Mouse (Mus musculus) heart, postnatal 25 days (tissue): ENCODE results near the gene Notch3. TPM values are rescaled to one million over a fixed set of nuclear protein-coding genes. Genes with fewer than 3 reads are reported as not detected.

Experiments
- DNase-seq: peaks from one replicate; pipeline ENCODE4 v3.0.0; 2022; ENCODE audit warnings: low spot score
- intact Hi-C: fragments of 180-260 bp; cut with DNase I; formaldehyde crosslinking; loops from one replicate; pipeline ENCODE4 v1.15.1; 2025
- total RNA-seq, 2 experiments: library from RNA; stranded (reverse); gene quantifications; 2 replicates each; pipeline ENCODE4 v1.2.3; 2021

The Notch3 gene
- total RNA-seq, 2 experiments from 2014 or later: 23.4 to 31.1 TPM

DNA sequence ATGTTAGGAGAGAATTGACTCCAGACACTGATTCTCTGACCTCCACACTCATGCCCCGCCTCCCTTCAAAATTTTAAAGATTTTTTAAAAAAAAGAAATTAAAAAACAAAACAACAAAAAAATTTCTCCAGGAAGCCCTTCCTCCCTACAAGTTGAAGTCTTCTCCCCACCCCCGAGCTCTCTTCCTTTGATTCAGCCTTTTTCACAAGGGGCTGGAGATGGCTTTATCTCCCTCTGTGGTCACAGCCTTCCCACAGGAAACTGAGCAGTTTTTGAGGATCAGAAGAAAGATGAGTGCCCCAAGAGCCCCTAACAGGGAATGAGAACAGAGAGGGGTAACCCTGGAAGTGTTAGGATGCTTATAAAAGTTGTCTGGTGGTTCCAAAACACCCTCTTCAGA lies 5.8 kb upstream of the Notch3 start:
- no peak for DNase-seq
- intact Hi-C loops: no loop called here

DNA sequence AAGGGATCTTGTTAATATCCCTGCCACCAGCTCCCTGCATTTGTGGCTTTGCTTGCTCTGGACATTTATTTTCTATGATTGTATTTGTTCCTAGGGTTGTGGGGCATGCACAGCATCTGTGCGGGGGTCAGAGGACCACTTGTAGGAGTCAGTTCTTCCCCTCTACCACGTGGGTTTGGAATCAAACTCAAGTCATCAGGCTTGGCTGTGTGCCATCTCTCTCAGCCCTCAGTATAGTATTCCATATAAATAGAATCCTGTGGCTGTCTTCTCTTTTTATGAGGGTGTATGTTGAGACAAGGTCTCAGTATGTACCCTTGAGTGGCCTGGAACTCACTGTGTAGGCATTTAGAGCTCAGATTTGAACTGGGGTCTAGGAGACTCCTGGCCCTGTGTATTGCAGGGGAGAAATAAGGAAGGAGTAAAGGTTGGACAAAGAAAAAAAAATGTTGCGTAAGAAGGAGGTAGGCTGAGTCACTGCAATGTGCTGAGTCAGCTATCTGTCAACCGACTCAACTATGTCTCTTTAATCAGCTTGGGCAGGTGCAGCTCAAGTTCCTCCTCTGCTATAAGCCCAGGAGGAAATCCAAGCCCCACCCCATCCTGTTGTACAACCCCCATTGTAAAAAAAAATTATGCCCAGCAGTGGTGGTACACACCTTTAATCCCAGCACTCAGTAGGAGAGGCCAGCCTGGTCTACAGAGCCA lies 3.0 kb upstream of the Notch3 start:
- intact Hi-C loops: no loop called here
- DNase-seq: no peak

DNA sequence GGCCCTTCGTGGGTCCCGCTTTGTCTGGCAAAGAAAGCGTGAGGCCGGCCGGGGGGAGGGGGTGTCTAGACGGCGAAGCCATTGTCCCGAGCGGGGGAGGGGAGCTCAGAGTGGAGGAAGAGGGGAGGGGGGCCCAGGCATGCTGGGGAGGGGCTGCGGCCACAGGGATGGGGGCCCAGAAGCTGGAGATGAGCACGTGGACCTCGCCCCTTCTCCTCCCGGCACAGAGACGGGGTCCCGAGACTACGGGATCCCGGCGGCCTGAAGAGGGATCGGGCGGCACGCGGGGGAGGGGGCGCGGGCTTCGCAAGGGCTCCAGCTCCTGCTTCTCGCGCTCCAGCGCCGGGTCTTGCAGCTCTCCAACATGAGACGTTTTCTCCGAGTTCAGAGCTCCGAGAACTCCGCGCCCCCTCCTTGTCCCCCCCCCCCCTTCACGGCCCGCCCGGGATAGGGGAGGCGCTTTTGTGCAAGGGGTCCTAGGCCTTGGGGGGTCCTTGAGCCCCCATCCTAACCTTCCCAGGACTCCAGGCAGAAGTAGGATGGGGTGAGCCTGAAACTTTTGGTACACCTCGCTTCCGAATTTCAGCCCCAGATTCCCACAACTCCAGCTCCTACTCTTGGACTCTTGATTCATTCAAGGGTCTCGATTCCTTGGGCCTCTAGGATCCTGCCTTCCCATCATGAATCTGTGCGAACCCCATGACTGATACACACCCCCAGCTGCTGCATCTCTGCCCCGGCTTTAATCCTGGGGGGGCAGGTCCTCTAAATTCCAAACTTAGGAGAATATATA lies 653 bp downstream of the Notch3 start:
- intact Hi-C loops: no loop called here
- no peak for DNase-seq

DNA sequence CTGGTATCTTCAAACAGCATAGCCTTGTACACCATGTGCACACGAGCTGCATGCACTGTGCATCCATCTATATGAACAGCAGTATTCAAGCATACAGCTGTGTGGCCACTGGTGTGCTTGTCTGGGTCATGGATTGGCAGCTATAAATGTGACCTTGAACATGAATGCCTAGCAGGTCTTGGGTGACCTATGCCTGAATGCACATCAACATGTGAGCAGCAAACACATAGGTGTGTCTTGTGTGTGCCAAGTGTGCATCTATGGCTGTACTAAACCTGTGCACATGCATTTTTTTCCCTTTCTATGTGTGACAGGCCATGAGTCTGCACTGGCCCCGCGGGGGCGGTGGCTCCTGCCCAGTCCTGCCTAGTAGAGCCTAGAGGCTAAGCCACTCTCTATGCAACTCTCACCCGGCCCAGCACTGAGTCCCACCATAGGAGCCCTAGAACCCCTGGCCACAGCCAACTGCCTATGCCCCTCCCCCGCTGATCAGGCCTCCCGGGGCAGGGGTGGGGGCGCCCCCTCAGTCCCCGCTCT lies 1.3 kb downstream of the Notch3 start:
- no peak for DNase-seq

DNA sequence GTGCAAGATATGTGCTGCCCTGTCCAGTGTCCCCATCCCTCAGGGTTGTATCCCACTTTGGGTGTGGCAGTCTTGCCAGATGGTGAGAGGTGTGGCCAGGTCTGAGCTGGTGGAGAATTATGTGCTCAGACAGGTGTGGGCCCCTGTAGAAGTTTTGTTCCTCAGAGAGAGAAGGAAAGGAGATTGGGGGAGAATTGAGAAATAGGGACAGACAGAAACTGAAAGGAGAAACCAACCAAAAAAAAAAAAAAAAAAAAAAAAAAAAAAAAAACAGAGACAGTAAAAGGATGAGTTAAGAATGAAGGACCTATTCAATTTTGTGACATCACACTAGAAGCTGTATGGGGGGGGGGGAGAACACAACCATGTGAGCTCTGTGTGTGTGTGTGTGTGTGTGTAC lies 1.9 kb downstream of the Notch3 start:
- intact Hi-C loops: loop anchor here (5.0 kb wide), 1 partner anchor 43 kb away; no protein-coding TSS in a partner anchor
- DNase-seq: no peak

More for the DNA sequence above, 1.3 kb downstream of the Notch3 start:
- intact Hi-C loops: no loop called here

DNA sequence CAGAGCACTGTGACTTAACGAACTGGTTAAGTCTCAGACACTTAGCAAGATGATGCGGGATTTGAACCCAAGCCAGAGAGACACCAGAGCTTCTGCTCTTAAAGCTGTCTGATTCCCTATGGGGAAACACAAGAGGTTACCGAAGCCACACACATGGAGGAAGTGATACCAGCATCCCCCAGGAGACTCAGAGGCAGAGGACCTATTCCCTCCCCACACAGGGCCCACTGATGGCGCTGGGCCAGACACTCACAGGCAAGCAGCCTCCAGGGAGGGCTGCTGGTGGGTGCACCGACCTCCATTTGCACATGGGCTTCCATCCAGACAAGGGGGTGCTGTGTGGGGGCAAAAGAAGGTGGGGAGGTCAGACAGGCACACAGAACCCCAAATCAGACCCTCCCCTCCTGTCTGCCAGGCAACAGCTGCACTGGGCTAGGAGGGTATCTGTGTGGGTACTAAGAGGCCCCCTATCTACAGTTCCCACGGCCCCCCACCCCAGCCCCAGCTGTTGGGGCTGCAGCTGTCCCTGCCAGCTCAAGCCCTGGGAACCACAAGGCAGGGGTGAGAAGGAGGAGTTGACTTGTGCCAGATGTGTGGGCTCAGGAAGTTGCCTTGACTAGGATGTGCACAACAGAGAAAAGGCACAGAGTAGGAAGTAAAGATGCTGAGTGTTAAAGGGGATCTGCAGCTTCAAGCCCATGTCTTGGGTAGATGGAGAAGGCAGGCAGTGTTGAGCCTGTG lies 2.6 kb downstream of the Notch3 start:
- no peak for DNase-seq
- intact Hi-C loops: loop anchor here (5.0 kb wide), 1 partner anchor 43 kb away; no protein-coding TSS in a partner anchor

DNA sequence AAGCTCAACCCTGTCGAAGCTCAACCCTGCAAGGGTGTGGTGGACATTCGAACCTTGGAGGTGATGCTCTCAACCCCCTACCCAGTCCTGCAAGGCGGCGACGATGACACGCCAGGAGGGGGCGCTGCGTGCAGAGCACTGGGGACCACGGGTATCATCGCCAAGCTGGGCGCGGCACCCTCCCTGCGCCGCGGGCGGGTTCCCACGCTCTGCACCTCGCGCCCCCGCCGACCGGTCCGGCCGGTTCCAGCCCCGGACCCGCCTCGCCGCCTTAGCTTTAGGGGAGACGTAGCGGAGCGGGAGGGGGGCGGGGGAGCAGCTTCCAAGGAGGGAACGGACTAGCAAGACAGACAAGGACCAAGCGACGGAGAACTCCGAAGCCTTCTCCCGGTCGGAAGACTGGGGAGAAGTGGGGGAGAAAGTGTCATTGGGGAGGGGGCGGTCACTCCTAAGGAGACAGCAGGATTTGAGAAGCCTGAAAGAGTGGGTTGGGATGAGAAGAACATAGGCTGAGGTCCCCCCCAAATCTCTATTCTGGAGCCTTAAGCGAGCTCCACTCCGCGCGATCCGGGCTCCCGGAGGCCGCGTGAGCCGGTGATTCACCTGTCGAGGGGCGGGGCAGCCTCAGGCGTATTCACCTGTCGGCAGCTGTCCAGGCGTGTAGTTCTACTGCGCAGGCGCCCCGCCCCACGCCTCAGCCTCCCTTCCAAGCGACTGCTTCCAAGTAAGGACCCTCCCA lies 4.4 kb downstream of the Notch3 start:
- intact Hi-C loops: loop anchor here (5.0 kb wide), 1 partner anchor 45 kb away; no protein-coding TSS in a partner anchor

DNA sequence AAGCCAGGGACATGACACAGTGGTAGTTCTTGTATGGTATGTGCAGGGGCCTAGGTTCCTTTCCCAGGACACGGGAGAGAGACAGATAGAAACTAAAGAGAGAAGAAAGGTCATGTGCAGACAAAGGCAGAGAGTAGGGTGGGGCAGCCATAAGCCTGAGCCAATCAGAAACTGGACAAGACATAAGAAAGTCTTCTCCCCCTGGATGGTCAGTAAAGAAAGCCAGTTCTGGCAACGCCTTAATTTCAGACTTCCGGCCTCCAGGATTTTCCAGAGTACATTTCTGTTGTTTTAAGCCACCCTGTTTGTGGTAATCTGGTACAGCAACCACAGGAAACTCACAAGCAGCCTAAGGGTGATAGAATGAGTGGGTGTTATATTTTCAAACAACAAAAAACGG lies 5.8 kb downstream of the Notch3 start:
- DNase-seq: no peak

More for the DNA sequence above, 4.4 kb downstream of the Notch3 start:
- peak; percentile 39 for DNase-seq

DNA sequence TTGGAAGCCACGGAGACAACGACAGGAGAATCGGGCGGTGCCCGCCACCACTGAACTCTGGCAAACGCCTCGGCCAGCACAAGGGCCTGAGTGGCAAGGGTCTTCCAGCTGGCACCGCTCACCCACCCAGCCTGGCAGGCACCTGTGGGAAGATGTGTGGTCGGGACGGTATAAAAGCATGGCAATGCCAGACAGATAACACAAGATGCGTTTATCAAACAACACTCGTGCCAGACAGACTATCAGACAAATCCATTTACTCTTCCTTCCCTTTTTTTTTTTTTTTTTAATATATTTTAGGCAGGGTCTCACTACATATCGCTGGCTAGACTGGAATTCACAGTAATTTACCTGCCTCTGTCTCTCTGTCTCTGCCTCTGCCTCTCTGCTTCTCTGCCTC lies 7.8 kb downstream of the Notch3 start:
- DNase-seq: no peak
- intact Hi-C loops: no loop called here

More for the DNA sequence above, 5.8 kb downstream of the Notch3 start:
- intact Hi-C loops: loop anchor here (5.0 kb wide), 1 partner anchor 46 kb away; no protein-coding TSS in a partner anchor

DNA sequence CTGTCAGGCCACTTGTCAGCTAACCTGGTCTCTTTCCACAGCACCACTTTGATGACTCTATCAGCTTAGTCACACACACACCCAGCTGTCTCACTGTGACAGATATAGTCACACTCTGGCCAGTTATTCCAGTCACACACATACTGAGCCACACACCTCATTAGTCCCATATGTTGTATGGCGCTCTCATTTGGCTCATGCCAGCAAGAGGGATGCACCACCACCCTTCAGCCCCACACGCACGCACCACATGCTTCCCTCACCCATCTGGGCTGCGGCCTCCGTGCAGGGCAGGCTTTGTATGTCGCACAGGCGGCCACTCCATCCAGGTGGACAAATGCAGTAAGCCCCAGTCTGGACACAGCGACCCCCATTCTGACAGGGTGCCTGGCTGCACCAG lies 19.9 kb downstream of the Notch3 start:
- intact Hi-C loops: no loop called here
- DNase-seq: no peak

DNA sequence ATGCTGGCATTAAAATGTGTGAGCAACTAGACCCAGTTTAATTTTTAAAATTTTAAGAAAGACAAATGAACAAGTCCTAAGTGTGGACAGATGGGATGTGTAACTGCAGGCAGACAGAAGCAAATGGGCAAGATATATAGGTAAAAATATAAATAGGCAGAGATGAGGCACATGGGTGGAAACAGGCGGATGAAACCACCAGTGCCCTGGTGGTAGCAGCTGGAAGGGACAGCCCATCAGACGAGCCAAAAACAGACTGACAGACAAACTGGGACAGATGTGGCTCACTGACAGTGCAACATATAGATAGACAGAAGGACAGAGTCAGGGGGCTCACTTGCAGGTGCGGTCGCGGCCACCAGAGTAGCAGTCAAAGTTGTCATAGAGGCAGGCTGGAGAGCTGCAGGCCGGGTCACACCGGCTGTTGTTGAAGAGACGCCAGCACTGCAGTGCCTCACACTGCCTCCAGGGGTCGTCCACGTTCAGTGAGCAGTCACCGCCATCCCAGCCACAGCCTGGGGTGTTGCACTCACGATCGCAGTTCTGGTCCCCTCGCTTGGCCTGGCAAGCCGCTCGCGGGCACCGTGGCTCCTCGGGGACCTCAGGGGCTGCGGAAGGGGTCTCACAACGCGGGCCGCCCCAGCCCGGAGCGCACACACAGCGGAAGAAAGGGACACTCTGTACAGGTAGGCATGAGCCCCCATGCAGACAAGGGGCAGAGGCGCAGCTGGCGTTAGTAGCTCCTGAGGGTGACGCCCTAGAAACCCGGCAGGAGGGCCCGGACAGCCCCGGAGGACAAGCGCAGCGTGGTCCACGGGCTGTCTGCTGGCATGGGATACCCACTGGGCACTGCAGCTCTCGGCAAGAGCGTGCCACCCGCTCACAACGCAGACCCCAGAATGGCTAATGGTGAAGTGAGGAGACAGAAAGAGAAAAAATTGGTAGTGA lies 23.5 kb downstream of the Notch3 start:
- intact Hi-C loops: loop anchor here (5.0 kb wide), 2 partner anchors 66 to 349 kb away; no protein-coding TSS in a partner anchor
- peak; percentile 68 for DNase-seq

DNA sequence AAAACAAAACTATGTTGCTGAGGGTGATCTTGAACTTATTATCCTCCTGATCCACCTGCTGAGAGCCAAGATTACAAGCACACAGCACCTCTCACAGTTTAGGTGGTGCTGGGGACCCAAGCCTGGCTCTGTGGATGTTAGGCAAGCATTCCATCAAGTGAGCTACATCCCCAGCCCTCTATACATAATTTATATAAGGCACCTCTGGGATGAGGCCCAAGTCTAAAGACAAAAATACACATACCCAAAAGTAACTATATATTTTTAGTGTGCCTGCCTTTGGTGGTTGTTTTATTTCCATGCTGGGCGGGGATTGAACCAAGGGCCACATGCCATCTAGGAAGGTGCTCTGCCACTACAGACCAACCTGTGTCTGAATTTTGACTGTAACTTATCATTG lies 24.4 kb downstream of the Notch3 start:
- no peak for DNase-seq
- intact Hi-C loops: loop anchor here (5.0 kb wide), 2 partner anchors 65 to 350 kb away; no protein-coding TSS in a partner anchor

DNA sequence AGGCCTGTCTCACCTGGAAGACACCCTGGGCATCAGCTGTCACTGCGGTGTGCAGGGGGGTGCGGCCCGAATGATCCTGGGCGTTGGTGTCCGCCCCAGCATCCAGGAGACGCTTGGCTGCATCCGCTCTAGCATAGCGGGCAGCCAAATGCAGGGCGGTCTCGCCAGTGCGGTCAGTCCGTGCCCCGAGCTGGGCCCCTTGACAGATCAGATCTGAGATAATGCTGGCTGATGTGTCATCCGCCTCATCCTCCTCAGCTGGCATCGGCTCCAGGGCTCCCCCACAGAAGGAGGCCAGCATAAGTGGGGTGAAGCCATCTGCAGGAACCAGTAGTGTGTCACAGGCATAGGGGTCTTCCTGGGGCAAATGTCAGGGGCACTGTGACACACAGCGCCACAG lies 33.3 kb downstream of the Notch3 start:
- intact Hi-C loops: no loop called here
- no peak for DNase-seq

DNA sequence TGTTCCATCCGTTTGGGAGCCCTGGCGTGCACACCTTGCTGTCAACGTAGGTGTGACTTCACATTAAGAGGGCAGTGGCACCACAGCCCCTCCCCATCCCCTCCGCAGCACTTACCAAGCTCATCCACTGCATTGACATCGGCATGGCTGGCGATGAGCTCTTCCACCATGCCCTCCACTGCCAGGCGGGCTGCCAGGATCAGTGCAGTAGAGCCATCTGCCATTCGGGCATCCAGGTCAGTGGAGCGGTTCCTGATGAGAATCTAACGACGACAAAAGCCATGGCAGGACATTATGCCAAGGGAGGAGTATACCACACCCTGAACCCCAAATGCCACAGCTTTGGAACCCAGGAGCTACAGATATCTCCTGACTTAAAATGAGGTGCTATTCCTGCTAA lies 34.6 kb downstream of the Notch3 start:
- DNase-seq: no peak
- intact Hi-C loops: no loop called here

DNA sequence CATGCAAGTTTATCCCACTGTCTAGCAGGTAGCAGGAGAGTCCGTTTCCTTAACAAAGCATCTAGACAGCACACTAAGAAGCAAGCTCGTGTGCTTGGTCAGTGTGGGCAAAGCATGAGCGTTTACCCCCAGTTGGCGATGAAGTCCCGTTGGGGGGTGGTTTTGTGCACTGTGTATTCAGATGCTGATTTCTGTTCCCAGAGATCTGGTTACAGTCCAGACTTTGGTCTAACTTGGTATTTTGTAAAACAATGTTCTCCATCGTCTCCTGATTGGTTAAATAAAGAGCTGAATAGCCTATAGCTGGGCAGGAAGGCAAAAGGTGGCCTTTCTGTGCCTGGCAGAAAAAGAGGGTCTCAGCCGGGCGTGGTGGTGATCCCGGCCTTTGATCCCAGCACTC lies 36.1 kb downstream of the Notch3 start:
- DNase-seq: no peak
- intact Hi-C loops: no loop called here

DNA sequence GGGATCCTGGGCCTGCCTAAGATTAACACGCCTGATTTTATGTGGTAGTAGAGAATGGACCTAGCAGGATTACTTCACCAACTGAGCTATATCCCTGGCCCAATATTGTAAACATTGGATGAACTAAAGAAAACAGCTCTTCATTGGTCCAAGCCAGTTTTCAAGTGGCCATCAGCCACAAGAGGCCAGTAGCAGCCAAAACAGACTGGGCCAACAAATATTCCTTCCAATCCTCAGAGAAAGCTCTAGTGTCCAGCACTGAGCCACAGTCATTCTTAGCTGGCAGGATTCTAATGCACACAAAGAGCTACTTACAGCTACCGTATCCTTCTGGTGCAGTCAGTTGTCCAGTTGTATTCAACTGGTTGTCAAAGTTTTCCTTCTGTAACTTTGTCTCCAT lies 39.5 kb downstream of the Notch3 start:
- DNase-seq: no peak
- intact Hi-C loops: loop anchor here (5.0 kb wide), 1 partner anchor 50 kb away; no protein-coding TSS in a partner anchor

DNA sequence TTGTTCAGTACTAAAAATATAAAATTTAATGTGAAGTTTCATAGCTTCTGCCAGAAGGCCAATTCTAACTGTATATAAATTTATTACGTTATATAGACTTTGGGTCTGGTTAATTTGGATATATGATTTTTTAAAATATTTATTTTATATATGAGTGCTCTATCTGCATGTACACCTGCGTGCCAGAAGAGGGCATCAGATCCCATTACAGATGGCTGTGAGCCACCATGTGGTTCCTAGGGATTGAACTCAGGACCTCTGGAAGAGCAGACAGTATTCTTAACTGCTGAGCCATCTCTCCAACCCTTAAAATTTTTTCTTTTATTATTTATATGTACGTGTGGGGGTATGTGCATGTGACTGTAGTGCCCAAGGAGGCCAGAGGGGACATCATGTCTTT lies 41.2 kb downstream of the Notch3 start:
- no peak for DNase-seq
- intact Hi-C loops: loop anchor here (5.0 kb wide), 1 partner anchor 48 kb away; no protein-coding TSS in a partner anchor

DNA sequence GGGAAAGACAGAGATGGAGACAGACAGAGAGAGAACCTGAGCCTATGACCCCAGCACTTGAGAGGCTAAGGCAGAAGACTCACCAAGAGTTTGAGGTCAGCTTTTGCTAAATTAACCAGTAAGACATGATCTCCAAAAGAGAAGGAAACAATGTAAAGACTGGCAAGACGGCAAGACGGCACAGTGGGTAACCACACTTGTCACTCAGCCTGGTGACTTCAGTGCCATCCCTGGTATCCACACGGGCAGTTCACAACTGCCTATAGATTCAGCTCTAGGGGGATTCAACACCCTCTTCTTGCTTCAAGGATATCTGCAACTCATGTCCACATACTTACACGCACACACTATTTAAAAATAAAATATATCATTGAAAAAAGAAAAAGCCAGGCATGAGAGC lies 43.1 kb downstream of the Notch3 start:
- intact Hi-C loops: no loop called here
- DNase-seq: no peak
